Mouse (Mus musculus) thymus, postnatal 14 days (tissue): ENCODE results near the gene Comtd1.

Experiments
- DNase-seq: peaks from one replicate; pipeline ENCODE4 v3.0.0; 2021

The Comtd1 gene

DNA sequence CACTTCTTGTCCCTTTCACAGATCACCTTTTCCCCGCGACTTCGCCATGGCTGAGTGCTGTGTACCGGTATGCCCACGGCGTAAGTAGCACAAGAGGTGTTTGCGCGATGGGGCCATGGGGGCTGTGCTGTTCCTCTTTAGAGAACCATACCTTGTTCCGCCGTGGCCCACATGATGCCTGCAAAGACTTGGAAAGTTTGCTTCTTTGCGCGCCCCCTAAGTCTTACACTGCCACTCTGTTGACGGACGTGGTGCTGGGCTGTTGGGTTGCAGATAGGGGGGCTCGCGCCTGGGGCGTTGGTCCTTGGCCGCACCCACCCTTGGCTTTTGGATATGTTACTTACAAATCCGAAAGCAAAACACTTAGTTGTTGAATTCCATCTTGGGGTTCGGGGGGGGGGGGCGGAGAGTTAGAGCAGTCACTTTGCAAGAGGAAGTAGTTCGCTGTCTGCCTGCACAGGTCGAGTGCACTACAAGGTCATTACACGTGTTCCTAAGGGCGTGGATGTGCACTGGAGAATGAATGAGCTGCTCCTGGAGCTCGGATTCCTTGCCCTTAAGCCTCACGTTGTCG is 16.9 kb downstream of the Comtd1 start:
- DNase-seq = no peak

DNA sequence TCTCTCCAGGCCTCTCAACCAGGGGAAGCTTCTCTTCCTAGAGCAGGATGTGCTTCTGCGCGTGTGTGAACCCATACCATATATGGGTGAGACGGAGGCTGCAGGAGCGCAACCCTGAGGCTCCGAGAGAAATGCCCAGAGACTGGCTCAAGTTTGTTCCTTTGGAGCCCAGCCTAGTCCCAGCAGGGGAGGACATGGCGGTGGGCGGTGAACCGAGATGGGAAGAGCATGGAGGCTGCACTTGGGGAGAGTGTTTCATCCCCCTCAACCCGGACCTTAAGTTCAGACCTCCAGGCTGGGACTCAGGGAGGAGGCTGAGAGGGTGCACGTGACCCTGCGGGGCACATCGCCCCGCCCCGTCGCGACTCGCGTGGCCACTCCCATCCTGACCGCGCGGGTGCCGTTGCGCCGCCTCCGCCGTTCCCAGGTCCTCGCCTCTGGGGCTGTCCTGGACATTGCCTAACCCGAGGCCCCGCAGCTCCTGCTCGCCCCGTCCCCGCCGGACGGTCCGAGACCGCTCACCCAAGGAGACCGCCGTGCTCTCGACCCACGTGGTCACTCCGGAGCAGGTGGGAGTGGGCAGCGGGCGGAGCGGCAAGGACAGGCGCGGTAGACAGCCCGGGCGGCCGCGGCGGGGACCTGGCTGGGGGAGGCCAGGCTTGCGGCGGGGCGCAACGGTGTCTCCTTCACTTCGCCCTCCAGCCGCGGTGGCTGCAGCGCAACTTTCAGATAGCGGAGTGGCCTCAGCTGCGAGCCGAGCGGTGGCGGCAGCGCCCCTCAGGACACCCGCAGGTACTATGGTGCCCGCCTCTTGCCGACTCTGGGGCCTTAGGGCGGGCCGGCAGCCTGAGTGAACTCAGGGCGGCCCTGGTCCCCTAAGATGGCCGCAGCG is 17.7 kb downstream of the Comtd1 start:
- DNase-seq = peak; percentile 98

DNA sequence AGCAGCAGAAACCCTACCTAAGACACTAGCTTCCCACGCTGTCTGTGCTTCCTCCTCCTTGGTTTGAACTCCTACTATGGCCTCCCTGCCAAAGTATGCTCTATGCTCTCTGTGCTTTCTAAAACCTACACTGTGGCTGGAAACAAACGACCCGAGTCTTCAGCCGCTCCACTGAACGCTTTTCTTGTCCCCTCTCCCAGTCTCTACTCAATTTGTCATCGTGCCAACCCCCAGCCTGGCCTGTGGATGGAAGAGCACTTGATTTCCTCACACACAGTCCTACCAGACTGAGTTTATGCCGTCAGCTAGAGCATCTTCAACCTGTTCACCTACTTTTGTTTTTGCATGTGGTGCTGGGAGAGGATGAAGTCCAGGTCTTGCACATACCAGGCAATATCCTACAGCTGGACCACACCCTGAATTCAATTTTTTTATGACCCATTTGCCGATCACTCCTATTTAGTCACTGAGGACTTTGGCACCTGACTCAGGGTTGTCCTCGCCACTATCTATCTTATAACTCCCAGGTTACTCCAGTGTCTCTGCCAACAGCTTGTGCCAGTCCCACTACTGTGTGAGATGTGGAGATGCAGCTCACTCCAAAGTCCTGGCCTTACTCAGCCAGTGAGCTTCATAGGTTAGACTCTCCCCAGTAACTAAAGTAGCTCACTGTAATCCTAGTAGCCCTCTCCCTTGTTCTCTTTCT is 22.8 kb downstream of the Comtd1 start:
- no peak for DNase-seq

DNA sequence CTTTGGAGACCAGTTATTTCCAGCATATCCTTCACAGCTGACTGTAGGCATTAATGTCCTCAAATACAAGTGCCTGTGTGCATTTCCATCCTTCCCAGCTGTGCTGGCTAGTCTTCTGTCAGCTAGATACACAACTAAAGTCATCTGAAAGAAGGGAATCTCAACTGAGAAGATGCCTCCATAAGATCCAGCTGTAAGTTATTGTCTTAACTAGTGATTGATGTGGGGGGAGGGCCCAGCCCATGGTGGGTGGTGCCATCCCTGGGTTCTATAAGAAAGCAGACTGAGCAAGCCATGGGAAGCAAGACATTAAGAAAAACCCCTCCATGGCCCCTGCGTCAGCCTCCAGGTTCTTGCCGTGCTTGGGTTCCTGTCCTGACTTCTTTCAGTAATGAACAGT is 23.8 kb downstream of the Comtd1 start, which contains the start of gene Vdac2:
Vdac2 (plus strand) TSS at position 301 of the 400 bp plus-strand sequence.
- no peak for DNase-seq

DNA sequence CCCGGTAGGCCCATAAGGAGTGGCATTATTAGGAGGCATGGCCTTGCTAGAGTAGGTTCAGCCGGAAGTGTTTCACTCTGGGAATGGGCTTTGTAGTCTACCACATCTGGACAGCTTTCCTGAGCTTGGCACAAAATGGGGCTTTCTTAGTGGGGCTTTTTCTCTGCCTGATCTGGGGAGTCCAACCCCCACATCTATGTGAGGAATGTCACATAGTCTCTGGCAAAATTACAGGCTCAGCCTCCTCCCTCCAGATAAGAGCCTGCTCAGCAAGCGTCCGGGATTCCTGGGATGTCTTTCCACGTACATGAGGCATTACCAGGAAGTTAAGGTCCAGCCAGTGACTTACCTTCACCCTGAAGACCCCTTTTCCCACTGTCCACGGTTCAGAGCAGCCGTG is 24.9 kb downstream of the Comtd1 start:
- no peak for DNase-seq

DNA sequence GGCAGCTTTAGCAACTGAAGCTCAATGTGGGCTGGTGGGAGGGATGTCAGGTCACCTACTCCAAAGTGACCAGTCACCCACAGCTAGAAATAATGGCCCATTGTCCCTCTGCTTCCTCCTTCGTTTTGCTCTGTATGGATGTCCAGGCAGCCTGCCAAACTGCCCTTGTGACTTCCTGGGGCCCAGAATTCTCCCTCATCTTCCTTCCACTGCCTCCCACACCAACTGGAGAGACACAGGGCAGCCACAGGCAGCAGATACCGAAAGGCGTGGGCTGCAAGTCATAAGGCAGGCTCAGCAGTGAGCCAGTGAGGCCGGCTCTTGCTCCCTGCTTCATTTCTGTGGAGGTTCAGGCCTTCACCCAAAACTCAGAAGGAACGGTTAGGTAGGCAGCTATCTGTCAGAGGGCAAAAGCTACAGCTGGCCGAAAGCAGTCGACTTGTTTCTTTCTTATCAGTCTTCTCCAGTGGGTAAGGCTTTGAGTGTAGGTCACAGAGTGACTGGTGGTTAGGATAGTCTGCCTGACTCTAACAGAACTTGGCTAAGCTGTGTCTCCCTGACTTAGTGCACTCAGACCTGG is 25.9 kb downstream of the Comtd1 start:
- no peak for DNase-seq

DNA sequence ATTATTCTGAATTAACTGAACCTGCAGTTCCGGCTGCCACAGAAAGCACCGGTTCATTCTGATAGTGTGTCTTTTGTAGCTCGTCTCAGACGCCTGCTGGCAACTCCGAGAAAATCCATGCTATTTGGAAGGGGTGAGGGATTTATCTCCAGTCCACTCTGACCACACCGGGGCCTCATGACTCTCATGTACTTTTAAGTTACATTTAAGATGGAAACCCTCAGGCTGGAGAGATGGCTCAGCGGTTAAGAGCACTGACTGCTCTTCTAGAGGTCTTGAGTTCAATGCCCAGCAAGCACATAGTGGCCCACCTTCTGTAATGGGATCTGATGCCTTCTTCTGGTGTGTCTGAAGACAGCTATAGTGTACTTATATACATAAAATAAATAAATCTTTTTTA is 26.5 kb downstream of the Comtd1 start:
- DNase-seq = no peak

DNA sequence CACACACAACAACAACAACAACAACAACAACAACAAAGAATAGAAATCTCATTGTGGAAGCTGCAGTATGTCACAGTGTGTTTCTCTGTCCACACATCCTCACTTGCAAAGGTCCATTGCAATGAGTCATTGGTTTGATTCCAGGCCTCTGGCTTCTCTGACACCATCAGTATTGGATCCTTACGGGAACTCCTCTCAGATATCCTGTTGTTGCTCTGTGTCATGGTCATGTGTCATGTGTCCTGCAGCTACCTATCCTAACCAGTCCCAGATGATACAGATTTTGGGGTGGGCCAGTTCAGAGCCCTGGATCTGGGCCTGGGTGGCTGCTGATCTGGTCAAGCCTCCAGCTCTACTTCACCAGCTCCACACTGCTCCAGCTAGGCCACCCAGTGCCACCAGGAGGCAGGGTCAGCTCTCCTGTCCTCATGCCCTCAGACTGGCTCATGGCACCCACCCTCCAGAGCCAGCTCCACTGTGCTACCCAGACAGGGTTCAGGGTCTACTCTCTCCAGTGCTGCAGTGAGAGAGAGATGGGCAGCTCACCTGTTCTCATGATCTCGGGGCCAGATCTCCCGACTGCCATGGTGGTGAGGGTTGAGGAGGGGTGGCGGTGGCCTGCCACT is 27.8 kb downstream of the Comtd1 start:
- DNase-seq = no peak

DNA sequence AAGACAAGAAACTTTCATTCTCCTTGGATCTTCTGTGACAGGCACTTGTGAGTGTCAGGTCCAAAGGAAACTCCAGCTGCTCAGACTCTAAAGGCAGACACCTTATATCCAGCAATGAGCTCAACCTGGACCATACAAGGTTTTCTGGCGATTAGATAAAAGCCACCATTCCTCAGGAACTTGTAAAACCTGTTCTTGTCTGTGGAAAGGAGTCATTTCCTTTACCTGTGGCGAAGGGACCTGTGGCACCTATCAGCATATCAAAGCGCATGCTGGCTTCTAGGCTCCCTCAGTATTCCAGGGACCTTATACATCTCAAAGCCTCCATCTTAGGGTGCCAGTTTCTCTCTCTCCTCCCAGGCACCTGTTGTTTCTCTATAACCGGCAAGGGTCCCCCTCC is 31.3 kb downstream of the Comtd1 start:
- no peak for DNase-seq

DNA sequence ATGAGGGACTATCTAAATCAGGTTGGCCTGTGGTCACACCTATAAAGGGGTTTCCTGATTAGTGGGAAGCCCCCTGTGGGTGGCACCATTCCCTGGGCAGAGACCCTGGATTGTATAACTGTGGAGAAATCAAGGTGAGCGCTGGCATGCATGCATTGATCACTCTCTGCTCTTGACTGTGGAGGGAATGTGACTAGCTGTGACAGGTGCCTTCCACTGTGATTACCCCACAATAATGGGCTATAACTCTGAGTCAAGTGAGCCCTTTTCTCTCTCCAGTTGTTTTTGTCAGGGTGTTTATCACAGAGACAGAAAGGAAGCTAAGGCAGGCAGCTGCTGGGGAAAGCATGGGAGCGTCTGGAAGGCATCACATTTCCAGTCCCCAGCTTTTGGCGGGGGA is 32.5 kb downstream of the Comtd1 start:
- DNase-seq = no peak

DNA sequence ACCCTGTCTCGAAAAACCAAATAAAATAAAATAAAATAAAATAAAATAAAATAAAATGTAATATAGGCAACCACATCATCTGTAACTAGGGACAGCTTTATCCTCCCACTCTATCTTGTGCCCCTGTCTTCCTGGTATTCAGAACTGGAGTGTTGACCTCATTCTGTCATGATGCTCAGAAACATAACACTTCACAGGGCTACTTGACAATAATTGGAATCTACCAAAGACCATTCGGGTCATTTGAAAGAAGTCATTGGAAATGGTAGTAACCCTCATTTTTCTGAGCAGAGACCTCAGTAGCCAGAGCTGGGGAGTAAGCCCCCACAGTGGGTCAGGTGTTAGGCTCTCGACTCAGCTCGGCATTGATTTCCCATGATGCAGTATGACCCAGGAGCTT is 34.2 kb downstream of the Comtd1 start:
- no peak for DNase-seq

DNA sequence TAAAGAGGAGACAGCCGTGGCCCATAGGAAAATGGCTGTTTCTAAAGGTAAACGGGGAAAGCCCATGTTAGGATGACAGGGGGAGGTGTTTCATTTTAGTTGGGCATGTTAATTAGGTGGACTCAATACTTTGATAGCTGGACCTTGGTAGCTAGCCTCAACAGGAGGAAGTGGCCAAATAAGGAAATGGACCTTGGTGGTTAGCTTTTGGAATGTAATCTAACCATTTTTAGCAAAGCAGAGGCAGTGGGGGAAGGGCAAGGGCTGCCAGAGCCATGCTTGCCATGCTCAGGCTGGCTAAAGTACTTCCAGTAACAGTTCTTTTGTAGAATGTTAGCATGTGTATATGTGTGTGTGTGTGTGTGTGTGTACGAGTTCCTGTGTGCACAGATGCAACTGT is 34.9 kb downstream of the Comtd1 start:
- no peak for DNase-seq

DNA sequence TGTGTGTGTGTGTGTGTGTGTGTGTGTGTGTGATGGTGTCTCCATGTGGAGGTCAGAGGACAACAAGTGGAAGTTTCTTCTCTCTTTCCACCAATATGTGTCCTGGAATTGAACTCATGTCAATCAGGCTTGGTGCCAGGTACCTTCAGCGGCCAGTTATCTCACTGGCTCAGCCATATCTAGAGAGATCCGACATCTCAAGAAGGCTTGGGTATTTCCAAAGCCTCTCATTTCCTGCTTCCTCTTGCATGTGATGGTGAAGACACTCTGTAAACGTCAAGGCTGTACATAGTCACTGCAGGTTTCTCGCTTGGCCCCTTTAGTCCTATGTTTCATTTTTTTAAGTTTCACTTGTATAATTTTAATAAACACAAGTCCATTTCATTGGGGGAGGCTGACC is 35.6 kb downstream of the Comtd1 start:
- no peak for DNase-seq

DNA sequence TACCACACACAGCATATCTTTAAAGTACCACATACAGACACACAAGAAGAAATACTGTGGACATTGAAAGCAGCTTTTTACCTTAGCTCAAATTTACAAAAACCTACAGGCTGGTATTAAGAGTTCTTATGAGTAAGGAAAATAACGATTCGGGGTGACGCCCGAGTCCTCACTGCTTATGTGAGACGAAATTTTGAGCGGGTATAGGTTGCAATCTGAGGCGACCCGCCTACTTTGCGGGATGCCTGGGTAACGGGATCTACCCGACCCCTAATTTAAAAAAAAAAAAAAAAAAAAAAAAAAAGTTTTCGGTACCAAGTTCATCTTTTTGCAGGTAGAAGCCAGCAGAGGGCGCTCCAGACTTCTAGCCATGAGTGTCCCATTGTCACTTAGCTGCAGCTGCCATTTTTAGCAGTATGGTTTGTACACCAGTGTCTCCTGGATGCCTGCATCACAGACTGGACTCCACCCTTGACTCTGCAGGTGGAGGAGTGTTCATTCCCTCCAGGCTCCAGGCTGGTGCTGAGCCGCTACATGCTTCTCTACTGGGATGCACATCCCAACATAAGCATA is 36.1 kb downstream of the Comtd1 start:
- DNase-seq = peak; percentile 78

DNA sequence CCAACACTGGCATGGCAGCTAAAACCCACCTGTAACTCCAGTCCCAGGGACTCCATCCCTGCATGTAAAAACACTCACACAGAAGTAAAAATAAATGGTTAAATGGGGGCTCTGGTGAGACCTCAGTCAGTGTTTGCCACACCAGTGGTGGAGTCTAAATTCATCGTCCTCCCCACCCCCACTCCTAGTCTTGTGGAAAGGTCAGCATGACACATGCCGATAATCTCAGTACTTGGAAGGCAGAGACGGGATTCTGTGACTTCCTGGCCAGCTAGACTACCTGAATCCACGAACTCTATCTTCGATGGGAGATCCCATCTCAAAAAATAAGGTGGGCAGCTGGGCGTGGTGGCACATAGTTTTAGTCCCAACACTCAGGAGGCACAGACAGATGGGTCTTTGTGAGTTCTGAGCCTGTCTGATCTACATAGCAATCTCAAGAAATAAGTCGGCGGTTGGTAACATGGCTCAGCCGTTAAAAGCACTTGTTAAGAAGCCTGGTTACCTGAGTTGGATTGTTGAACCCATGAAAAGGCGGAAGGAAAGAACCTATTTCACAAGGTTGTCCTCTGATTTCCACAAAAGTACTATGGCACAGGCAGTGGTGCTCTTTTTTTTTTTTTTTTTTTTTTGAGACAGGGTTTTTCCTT is 36.9 kb downstream of the Comtd1 start:
- DNase-seq = no peak

DNA sequence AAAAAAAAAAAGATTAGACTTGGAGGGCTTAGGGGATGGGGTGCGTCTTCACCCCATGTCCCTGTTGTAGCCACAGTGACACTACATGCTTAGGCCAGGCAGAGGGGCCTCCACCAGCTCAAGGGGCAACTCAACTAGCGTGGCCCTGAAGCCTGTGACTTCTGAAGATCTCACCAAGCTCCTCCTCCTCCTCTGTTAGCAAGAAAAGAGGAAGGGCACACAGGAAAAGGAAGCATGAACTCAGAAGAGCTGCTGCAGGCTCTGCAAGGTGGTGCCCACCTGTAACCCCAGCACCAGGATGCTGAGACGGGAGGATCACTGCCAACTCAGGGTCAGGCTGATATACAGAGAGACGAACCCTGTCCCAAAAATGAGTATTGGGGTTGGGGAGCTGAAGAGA is 37.5 kb downstream of the Comtd1 start:
- DNase-seq = no peak

DNA sequence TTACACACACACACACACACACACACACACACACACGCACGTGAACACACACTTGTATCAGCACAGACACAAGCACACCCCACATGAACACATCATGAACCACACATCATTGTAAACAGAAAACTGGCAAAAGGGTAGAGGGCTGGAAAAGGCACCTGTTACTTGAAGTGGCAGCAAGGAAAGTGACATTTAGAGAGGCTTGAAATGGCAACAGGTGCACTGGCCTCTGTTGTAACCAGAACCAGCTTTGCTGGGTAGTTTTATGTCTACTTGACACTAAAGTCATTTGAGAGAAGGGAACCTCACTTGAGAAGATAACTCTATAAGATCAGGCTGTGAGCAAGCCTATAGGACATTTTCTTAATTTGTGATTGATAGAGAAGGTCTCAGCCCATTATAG is 39.4 kb downstream of the Comtd1 start:
- no peak for DNase-seq

DNA sequence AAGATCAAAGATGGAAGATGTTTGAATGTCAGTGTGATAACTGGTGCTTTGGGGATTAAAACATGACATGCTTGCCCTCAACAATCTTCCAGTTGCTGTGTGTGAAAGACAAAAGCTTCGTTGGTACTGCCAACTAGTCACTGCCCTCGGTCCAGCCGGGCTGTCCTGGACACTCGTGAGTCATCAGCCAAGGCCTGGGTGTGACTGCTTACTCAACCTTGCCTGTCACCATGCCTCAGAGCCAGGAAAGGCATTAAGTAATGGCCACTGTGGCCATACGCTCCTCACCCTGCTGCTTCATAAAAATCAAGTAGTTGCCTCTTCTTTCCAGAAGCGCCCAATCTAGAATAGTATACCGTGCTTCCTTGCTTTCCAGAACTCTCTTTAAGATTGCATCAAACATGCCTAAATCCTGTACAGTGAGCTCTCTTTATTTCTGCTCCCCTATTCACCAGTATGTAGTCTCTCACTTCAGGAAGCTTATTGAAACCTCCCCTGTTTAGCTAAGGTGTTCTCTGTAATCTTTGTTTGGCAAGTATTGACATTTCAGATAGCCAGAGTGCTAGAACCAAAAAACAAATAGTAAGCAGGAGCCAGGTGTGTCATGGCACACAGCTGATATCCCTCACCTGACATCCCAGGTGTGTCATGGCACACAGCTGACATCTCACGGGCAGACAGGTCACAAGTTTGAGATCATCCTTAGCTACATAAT is 40.4 kb downstream of the Comtd1 start:
- DNase-seq = no peak

DNA sequence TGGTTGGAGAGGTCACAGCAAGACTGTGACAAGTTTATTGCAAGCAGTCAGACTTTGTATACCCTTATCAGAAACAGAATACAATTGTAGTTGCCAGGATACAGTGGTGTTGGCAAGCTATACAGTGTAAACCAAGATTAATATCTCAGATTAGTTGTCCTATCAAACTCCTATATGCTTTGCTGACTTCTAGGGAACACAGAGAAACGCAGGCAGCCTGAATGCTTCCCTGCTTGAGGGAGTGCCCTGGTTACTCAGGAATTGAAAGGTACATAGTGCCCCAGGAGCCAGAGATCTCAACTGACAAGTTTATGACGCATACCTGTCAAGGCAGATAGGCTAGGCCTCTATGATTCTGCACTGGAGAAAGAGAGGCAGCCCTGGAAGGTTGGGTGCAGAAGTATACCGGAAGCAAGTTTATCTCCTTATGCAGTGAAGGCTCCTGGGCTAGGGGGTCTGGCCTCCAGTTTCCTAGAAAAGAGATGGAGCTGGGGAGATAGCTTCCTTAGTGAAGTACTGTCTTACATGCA is 42.1 kb downstream of the Comtd1 start:
- no peak for DNase-seq

DNA sequence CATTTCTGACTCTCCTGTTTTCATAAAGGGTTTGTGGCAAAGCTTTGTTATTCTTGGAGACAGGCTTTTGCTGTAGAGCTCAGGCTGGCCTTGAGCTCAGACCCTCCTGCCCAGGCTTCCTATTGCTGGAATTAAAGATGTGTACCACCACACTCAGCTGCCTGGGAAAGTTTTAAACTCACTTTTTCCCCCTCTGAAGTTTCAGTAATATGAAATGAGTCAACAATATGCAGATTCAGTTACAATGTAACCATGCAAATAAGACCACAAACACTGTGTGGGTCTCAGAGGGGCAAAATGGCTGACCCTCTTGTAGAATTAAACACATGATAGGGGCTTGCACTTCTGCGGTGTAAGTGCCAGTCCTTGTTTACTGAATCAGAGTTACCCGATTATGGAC is 42.6 kb downstream of the Comtd1 start:
- DNase-seq = no peak

DNA sequence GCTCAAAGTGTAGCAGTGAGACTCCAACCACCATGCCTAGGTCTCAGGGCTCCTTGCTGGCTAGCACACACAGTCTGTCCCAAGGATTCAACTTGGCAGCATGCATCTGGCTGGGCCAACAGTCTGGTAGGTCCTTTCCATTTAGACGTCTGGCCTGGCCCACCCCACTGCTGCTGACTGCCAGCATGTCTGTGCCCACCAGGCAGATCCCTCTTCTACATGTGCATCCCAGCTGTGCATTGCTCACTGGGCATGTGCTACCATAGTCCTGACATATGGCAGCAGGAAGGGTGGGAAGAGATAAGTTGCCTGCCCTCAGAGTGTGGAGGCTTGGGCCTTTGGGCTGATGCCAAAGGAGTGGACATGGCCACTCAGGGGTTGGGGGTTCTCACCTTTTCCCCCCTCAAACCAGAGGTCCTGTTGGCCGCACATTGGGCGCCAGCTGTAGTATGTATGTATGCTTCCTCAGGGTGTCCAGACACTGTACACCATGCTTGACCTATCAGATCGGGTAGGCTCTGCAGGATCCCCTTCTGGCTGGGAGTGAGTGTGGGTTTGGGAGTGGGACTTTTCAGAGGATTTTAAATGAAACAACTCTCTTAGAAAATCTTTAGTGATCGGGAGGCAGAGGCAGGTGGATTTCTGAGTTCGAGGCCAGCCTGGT is 46.1 kb downstream of the Comtd1 start:
- DNase-seq = no peak
